Mouse (Mus musculus) CH12.LX (cell line): ENCODE results near the gene Aldh5a1. TPM values are rescaled to one million over a fixed set of nuclear protein-coding genes. Genes with fewer than 3 reads are reported as not detected.

ENCODE experiments used
- DNase-seq: peaks from one replicate; pipeline ENCODE4 v3.0.0-alpha.2; 2013; ENCODE audit errors: extremely low read depth
- H3K27ac ChIP-seq: 2 replicates; pipeline ENCODE4 v1.5.1; 2012; ENCODE audit warnings: low read depth, mild to moderate bottlenecking, control low read depth, moderate library complexity; ENCODE audit not compliant: insufficient read depth
- H3K27me3 ChIP-seq: replicated peaks from 2 replicates; pipeline ENCODE3; 2012; ENCODE audit warnings: inconsistent platforms
- H3K36me3 ChIP-seq, 2 experiments: replicated peaks in 1 of 2; 2 replicates each; pipeline versions ENCODE3 to v1.6.1; 2012; ENCODE audit warnings: inconsistent platforms in 1 of 2, low read length in 1 of 2, mild to moderate bottlenecking in 1 of 2, mixed read lengths in 1 of 2, moderate library complexity in 1 of 2; ENCODE audit not compliant: control insufficient read depth in 1 of 2, insufficient read depth in 1 of 2
- H3K4me1 ChIP-seq, 2 experiments: 2 replicates each; pipeline ENCODE4 v1.6.1; 2012; ENCODE audit warnings: inconsistent platforms in 1 of 2, moderate library complexity in 1 of 2; ENCODE audit not compliant: insufficient read depth in 2 of 2, control insufficient read depth in 1 of 2
- H3K4me2 ChIP-seq: 2 replicates; pipeline ENCODE4 v1.6.1; 2012; ENCODE audit warnings: low read depth, mild to moderate bottlenecking, control low read depth; ENCODE audit not compliant: poor library complexity, insufficient read depth, severe bottlenecking
- H3K4me3 ChIP-seq, 3 experiments: fragments of 150-350 bp in 1 of 3; sonication (generic) in 1 of 3; replicated peaks in 1 of 3; 2 replicates each; pipeline versions ENCODE3 to v1.5.1; 2011 to 2012; ENCODE audit warnings: low read depth in 2 of 3, low read length in 2 of 3, mild to moderate bottlenecking in 2 of 3, moderate library complexity in 2 of 3, control low read depth in 1 of 3, improper control_type of control experiment in 1 of 3, inconsistent platforms in 1 of 3, mixed read lengths in 1 of 3; ENCODE audit not compliant: poor library complexity in 1 of 3
- H3K79me2 ChIP-seq: replicated peaks from 2 replicates; pipeline ENCODE4 v1.6.1; 2012; ENCODE audit warnings: mild to moderate bottlenecking, moderate library complexity; ENCODE audit not compliant: control insufficient read depth, poor library complexity, insufficient read depth, severe bottlenecking; ENCODE audit errors: extremely low read depth
- H3K9ac ChIP-seq: 2 replicates; pipeline ENCODE4 v1.6.1; 2012; ENCODE audit warnings: low read depth, mild to moderate bottlenecking, control low read depth, moderate library complexity; ENCODE audit not compliant: insufficient read depth
- H3K9me3 ChIP-seq: replicated peaks from 2 replicates; pipeline ENCODE3; 2012; ENCODE audit warnings: low read length, inconsistent platforms, mixed read lengths
- CHD2 ChIP-seq: IDR thresholded peaks from 2 replicates; pipeline ENCODE4 v1.6.1; 2011; ENCODE audit warnings: low read length, improper control_type of control experiment
- CTCF ChIP-seq, 2 experiments: IDR thresholded peaks in 1 of 2; conservative IDR thresholded peaks in 1 of 2; 2 replicates each; pipeline ENCODE4 v1.5.1; 2011 to 2012; ENCODE audit warnings: low read depth in 2 of 2, low read length in 2 of 2, improper control_type of control experiment in 1 of 2, inconsistent platforms in 1 of 2, mild to moderate bottlenecking in 1 of 2, moderate library complexity in 1 of 2
- EP300 ChIP-seq: IDR thresholded peaks from 2 replicates; pipeline ENCODE4 v1.6.1; 2011; ENCODE audit warnings: low read length, improper control_type of control experiment
- ETS1 ChIP-seq: conservative IDR thresholded peaks from 2 replicates; pipeline ENCODE4 v1.6.1; 2012; ENCODE audit warnings: low read depth, mild to moderate bottlenecking, inconsistent platforms, low read length, improper control_type of control experiment, moderate library complexity
- JUND ChIP-seq: conservative IDR thresholded peaks from 2 replicates; pipeline ENCODE4 v1.6.1; 2011; ENCODE audit warnings: low read depth, low read length, improper control_type of control experiment
- MAX ChIP-seq: IDR thresholded peaks from 2 replicates; pipeline ENCODE4 v1.6.1; 2011; ENCODE audit warnings: low read length, improper control_type of control experiment
- MEF2A ChIP-seq: IDR thresholded peaks from 2 replicates; pipeline ENCODE4 v1.6.1; 2014; ENCODE audit warnings: low read depth, mild to moderate bottlenecking, inconsistent platforms, low read length, improper control_type of control experiment, borderline replicate concordance
- NELFE ChIP-seq: IDR thresholded peaks from 2 replicates; pipeline ENCODE4 v1.6.1; 2011; ENCODE audit warnings: low read depth, low read length, improper control_type of control experiment
- PAX5 ChIP-seq: IDR thresholded peaks from 2 replicates; pipeline ENCODE4 v1.6.1; 2012; ENCODE audit warnings: low read length, inconsistent platforms, mixed read lengths
- POLR2A ChIP-seq: IDR thresholded peaks from 2 replicates; pipeline ENCODE4 v1.6.1; 2011; ENCODE audit warnings: low read depth, mild to moderate bottlenecking, improper control_type of control experiment, low read length
- POLR2AphosphoS2 ChIP-seq: IDR thresholded peaks from 2 replicates; pipeline ENCODE4 v1.6.1; 2011; ENCODE audit warnings: low read depth, low read length, improper control_type of control experiment
- RAD21 ChIP-seq: IDR thresholded peaks from 2 replicates; pipeline ENCODE4 v1.6.1; 2011; ENCODE audit warnings: low read depth, mild to moderate bottlenecking, low read length, improper control_type of control experiment, moderate library complexity
- RCOR1 ChIP-seq: conservative IDR thresholded peaks from 2 replicates; pipeline ENCODE4 v1.6.1; 2012; ENCODE audit warnings: low read depth, mild to moderate bottlenecking, inconsistent platforms, low read length, improper control_type of control experiment
- SIN3A ChIP-seq: IDR thresholded peaks from 2 replicates; pipeline ENCODE4 v1.6.1; 2012; ENCODE audit warnings: low read length, improper control_type of control experiment, inconsistent platforms
- SMC3 ChIP-seq: IDR thresholded peaks from 2 replicates; pipeline ENCODE4 v1.6.1; 2011; ENCODE audit warnings: low read depth, low read length, improper control_type of control experiment
- TBP ChIP-seq: conservative IDR thresholded peaks from 2 replicates; pipeline ENCODE4 v1.6.1; 2011; ENCODE audit warnings: low read depth, low read length, improper control_type of control experiment
- TCF12 ChIP-seq: IDR thresholded peaks from 2 replicates; pipeline ENCODE4 v1.6.1; 2014; ENCODE audit warnings: low read depth, mild to moderate bottlenecking, inconsistent platforms, low read length, improper control_type of control experiment
- USF2 ChIP-seq: conservative IDR thresholded peaks from 2 replicates; pipeline ENCODE4 v1.6.1; 2011; ENCODE audit warnings: low read depth, low read length, improper control_type of control experiment
- ZC3H11A ChIP-seq: IDR thresholded peaks from 2 replicates; pipeline ENCODE4 v1.6.1; 2012; ENCODE audit warnings: low read depth, mild to moderate bottlenecking, inconsistent platforms, low read length, improper control_type of control experiment
- ZKSCAN1 ChIP-seq: IDR thresholded peaks from 2 replicates; pipeline ENCODE4 v1.6.1; 2012; ENCODE audit warnings: low read depth, inconsistent platforms, low read length, improper control_type of control experiment, borderline replicate concordance
- dilution Hi-C: fragments of 300-500 bp; cut with MboI; formaldehyde crosslinking; loops from 2 replicates; pipeline ENCODE4 v1.14.3; 2020; ENCODE audit warnings: low sequenced_read_pairs; ENCODE audit not compliant: extremely low pct_unique_long_range_greater_than_20kb, extremely low pct_ligation_motif_present
- in situ Hi-C: fragments of 300-500 bp; cut with MboI; formaldehyde crosslinking; loops from 3 replicates; pipeline ENCODE4 v1.14.3; 2019; ENCODE audit warnings: low sequenced_read_pairs, low pct_ligation_motif_present, low pct_unique_long_range_greater_than_20kb, mixed read lengths
- polyA plus RNA-seq: library from polyadenylated mRNA; unstranded; fragments of >175 nt; gene quantifications from 2 replicates; pipeline ENCODE4 v1.2.1, GENCODE M21; 2012; ENCODE audit warnings: low read depth; ENCODE audit not compliant: insufficient read length
- total RNA-seq, 2 experiments: library from RNA; depleted of rRNA; stranded (reverse); fragments of 300-350 nt in 1 of 2; fragments of >200 nt in 1 of 2; gene quantifications; 2 replicates each; pipeline ENCODE4 v1.2.3; 2012 to 2014

Aldh5a1 gene
- total and polyA plus RNA-seq, 3 experiments = 0.36 to 2.4 (median 1.3) TPM

DNA sequence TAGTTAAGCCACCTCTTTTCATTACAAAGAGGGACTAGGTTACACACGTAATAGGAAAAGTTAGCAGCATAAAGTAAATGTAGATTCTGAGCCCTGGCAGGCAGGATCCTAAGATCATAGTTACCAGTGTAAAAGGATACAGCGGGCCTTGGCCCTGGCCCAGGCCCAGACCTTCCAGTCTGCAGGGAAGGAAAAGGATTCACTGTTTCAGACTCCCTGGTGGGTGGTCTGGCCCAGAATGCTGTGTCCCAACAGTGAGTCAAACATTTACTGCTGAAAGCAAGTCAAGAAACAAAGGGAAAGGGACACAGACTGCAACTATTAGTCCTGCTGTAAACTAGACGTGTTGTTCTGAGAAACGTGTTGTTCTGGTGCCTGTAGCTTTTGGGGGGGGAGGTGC lies 8.1 kb upstream of the Aldh5a1 start:
- no peak overlapping the region for H3K27ac ChIP-seq
- H3K27me3 ChIP-seq = no peaks in the 10 kb centered on the region
- H3K4me1 ChIP-seq = 0 out of 4 replicates have a peak, but pooled peaks cover 0 to 3% of the 10 kb centered on the region in 2 experiments
- H3K4me3 ChIP-seq = no peak overlapping the region
- no peak overlapping the region for H3K4me2 ChIP-seq
- no peak for DNase-seq
- no peaks in the 10 kb centered on the region for H3K9me3 ChIP-seq
- no peaks in the 10 kb centered on the region for H3K79me2 ChIP-seq
- TF ChIP-seq JUND = no peak
- TF ChIP-seq POLR2AphosphoS2 = no peak
- no peak for TF ChIP-seq NELFE
- no peak for TF ChIP-seq SIN3A
- TF ChIP-seq MAX = no peak
- no peak for TF ChIP-seq CTCF (conservative IDR thresholded peaks at IDR 0.05 in 1 of 2, IDR thresholded peaks at IDR 0.05 in 1 of 2; ENCODE audit: low read depth in 2 of 2, low read length in 2 of 2)
- no peak for TF ChIP-seq SMC3
- no peak for TF ChIP-seq ZKSCAN1
- no peak for TF ChIP-seq RCOR1
- no peak for TF ChIP-seq RAD21
- no peak for TF ChIP-seq POLR2A
- no peak for TF ChIP-seq TBP
- TF ChIP-seq EP300 = no peak
- H3K36me3 ChIP-seq = no peaks in the 10 kb centered on the region
- dilution Hi-C loops (no loop called here), in situ Hi-C loops (no loop called here)
- H3K9ac ChIP-seq = no peak overlapping the region

DNA sequence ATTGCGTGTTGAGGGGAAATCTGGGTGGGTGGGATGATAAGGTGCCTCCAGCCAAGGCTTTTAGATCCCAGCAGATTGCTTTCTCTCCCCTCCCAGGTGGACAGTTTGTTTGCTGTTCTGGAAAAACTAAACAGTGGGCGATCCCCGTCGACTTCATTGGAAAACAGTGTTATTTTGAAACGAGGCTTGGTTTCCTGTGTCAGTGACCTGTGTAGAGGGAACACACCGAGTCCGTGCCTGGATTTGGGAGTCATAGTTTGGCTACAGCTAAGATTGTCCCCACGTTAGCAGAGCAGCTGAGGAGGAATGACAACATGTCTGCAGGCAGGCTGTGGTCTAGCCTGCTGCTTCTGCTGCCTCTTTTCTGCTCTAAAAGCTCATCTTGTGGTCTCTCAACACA lies 5.8 kb upstream of the Aldh5a1 start:
- dilution Hi-C loops = no loop called here
- Histone ChIP-seq H3K9ac (no peak overlapping the region), H3K27me3 (peaks cover under 1% of the 10 kb centered on the region), H3K4me1 (peaks cover 3 to 4% of the 10 kb centered on the region in 2 experiments; a peak in 1 of 4 replicates), H3K4me3 (no peak overlapping the region), H3K27ac (no peak overlapping the region)
- TF ChIP-seq ZC3H11A (no peak), ETS1 (no peak), SMC3 (no peak), RAD21 (no peak), TCF12 (no peak), PAX5 (no peak), TBP (no peak), MEF2A (no peak), EP300 (no peak), MAX (no peak), USF2 (no peak), CHD2 (no peak)
- TF ChIP-seq, all 38 proteins: peak for 0
- in situ Hi-C loops = no loop called here
- Histone ChIP-seq H3K4me2 (0 out of 2 replicates have a peak overlapping the region, but pooled peaks have one; percentile 37), H3K9me3 (no peaks in the 10 kb centered on the region), H3K79me2 (no peaks in the 10 kb centered on the region), H3K36me3 (no peaks in the 10 kb centered on the region)
- no peak for DNase-seq
